Mouse (Mus musculus): ENCODE measurements around the gene Lrba.

GRCm38 (mm10) chr3:86605775-86606174 is 381.3 kb downstream of the Lrba start:
- TF ChIP-seq EP300 (IDR thresholded peaks at IDR 0.05; ENCODE audit: low read depth) (no peak), CTCF (IDR thresholded peaks at IDR 0.05; ENCODE audit: low read depth) (no peak)
